Mouse (Mus musculus): Measurements from ENCODE around the gene Abcb1b. TPM values are rescaled to one million over a fixed set of nuclear protein-coding genes. Genes with fewer than 3 reads are reported as not detected.
"Not testable (repeated sequence)": the region's sequence is repeated elsewhere in the genome, so short reads cannot be mapped to it uniquely, and the experiment has no call there.

Abcb1b gene
- total RNA-seq, 2 experiments from 2014 or later, result 2.4 to 5.2 TPM

DNA sequence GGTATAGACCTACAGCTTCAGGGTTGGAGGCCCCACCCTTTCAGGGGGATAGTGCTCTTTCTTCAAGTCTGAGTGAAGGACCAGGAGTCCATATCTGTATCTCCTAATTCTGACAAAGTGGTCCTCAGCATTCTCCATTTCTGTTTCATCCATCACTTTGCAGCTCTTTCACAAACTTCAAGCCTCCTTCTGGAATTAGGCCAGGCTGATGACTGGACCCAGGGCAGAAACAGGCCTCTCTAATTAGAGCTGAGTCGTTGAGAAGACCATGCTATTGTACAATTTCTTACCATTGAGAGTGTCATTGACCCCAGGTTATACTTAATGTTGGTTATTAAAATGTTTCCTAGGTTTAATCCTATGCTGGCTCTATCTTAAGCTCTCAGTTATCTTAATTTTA, 63.9 kb downstream of the Abcb1b start:
- no peak for DNase-seq
- intact Hi-C loops (cut with DNase I), result no loop called here

DNA sequence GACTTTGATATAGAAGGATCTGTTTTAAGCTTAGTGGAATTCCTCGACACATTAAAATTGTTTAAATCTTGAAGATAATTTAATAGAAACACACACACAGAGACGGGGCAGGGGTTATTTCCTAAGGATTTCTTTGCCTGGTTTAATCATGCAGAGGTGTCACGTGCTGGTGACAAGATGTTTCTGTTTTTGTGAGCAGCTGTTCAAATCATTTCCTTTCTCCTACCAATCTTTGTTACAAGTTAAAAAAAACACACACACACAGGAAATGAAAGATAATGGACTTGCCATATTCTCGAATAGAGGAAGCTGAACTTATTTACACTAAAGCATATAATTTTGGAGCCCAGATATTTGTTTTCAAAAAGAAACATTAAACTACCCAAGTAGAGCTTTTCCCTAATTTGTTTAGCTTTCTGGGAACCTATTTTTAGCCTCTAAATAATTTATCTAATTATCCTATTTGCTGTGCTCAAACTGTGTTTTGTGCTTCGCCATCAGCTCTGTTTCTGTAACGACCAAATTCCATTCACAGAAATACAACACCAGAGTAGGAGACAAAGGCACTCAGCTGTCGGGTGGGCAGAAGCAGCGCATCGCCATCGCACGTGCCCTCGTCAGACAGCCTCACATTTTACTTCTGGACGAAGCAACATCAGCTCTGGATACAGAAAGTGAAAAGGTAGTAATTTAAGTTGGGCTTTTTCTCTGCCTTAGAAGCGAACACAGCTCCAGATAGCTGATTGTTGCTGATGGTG, 65.8 kb downstream of the Abcb1b start:
- intact Hi-C loops (cut with DNase I), result no loop called here
- no peak for DNase-seq

- not testable (repeated sequence) for DNase-seq
Observed at GRCm38 (mm10) chr5:8865630-8866029, 67.7 kb downstream of the Abcb1b start.

GRCm38 (mm10) chr5:8866366-8866765, 68.4 kb downstream of the Abcb1b start:
- DNase-seq, result no peak
- intact Hi-C loops (cut with DNase I), result no loop called here

More at GRCm38 (mm10) chr5:8865630-8866029, 67.7 kb downstream of the Abcb1b start:
- intact Hi-C loops (cut with DNase I), result not testable (repeated sequence)

GRCm38 (mm10) chr5:8868019-8868418, 70.1 kb downstream of the Abcb1b start:
- intact Hi-C loops (cut with DNase I), result no loop called here
- DNase-seq, result peak in 1 of 2 experiments; percentile 16

DNA sequence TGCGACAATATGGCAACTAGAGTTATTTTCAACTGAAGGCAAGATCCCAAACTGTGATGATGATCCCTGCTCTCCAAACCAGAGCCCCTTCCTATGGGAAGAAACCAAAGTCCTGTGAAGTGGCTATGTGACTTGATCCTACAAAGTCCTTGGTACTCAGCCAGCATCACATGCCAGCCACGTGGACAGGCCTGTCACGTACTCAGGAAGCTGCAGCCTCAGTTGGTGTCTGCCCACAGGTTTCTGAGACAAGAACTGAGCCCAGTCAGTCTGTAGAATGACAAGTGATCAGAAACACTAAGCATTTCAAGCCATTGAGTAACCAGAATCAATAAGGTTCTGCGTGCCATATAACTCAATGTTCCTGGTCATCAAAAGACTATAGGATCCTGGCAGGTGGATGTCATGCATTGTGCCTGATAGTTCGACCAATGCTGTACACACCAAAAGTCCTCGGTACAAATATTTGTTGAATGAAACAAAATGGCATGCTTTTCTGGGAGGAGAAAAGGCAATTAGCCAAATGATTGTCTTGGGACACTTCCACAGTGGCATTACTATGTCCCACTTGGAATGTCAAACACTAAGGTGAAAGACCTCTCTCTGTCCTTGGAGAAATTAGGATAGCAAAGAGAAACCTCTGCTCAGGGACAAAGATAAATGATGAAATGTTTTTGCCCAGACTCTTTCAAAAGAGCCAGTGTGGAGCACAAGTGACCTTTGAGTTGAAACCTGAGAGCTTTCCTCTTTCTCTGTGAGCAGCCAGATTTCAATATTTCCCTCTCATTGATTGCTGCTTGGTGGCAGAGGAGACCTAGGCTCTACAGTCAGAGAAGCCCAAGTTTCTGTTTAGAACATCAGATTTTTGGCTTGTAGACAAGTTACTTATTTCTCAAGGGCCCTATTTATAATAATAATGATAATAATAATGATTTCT, 75.3 kb downstream of the Abcb1b start:
- DNase-seq, result no peak
- intact Hi-C loops (cut with DNase I), result no loop called here

GRCm38 (mm10) chr5:8877086-8877485, 79.1 kb downstream of the Abcb1b start:
- no peak for DNase-seq
- intact Hi-C loops (cut with DNase I), result no loop called here

GRCm38 (mm10) chr5:8877800-8878199, 79.9 kb downstream of the Abcb1b start:
- DNase-seq, result no peak
- intact Hi-C loops (cut with DNase I), result no loop called here

GRCm38 (mm10) chr5:8885837-8886236, 87.9 kb downstream of the Abcb1b start:
- intact Hi-C loops (cut with DNase I), result no loop called here
- DNase-seq, result no peak

- DNase-seq, result peak; percentile 29 to 57
- intact Hi-C loops (cut with DNase I), result loop anchor here (1.0 kb wide), 2 partner anchors 22 to 26 kb away; no protein-coding TSS in a partner anchor
Observed at GRCm38 (mm10) chr5:8893300-8894103, 95.6 kb downstream of the Abcb1b start, which contains the start of gene Abcb4. Abcb4 (plus strand) TSS chr5:8893717.

DNA sequence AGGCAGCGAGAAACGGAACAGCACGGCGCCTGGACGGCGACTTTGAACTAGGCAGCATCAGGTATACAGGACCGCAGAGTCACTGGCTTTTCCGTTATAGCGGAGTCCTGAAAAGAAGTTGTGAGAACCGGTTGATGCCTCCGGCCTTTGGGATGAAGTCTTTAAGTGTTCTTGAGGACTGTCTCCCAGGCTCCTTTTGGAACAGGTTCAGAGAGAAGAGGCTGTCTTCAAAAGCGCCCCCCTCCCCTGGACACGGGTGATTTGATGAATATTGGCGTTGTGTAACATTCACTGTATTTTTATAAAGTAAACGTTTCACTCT, 96.1 kb downstream of the Abcb1b start:
- intact Hi-C loops (cut with DNase I), result loop anchor here (1.0 kb wide), 1 partner anchor 23 kb away; no protein-coding TSS in a partner anchor
- no peak for DNase-seq

DNA sequence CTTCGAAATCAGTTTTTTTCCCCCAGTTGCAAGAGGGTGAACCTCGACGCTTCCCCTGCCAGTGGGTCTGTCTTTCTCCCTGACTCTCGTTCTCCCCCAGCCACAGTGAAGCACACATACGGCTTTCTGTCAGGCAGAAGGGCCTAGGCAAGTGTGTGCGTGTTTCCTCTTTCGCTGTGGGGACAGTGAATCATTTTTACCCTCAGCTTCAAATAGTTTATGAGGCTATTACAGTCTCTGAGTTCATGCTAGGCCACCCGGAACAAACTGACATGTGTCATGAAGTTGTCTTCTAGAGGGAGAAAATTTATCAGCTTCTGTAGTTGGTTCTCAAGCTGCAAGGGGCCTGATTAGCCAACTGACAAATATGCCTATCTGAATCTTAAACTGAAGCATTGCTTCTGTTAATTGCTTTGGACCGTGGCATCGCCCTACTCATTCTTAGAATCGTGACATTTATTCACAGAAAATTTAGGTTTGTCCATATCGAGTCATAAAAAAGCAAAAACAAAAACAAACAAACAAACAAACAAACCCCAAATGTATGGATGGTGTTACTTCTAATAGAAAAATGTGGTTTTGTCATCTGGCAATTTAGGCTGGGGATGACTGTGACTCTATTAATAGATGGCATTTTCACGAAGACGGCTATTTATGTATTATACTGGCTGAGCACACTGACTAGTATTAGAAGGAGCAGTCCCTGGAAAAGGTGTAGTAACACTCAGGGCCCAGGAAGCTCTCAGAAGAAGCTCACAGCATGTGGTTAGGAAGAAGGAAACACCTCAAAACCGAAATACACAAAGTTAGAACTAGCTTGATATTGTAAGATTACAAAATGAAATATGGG, 96.9 kb downstream of the Abcb1b start:
- intact Hi-C loops (cut with DNase I), result loop anchor here (1.0 kb wide), 1 partner anchor 24 kb away; no protein-coding TSS in a partner anchor
- DNase-seq, result no peak

GRCm38 (mm10) chr5:8896198-8896597, 98.3 kb downstream of the Abcb1b start:
- DNase-seq, result no peak
- intact Hi-C loops (cut with DNase I), result no loop called here

- intact Hi-C loops (cut with DNase I), result no loop called here
- DNase-seq, result no peak
Observed at GRCm38 (mm10) chr5:8898246-8898645, 100.3 kb downstream of the Abcb1b start.

- intact Hi-C loops (cut with DNase I), result no loop called here
- DNase-seq, result no peak
Observed at GRCm38 (mm10) chr5:8901001-8901400, 103.1 kb downstream of the Abcb1b start.

- no peak for DNase-seq
- intact Hi-C loops (cut with DNase I), result no loop called here
Observed at GRCm38 (mm10) chr5:8902141-8902817, 104.3 kb downstream of the Abcb1b start.

DNA sequence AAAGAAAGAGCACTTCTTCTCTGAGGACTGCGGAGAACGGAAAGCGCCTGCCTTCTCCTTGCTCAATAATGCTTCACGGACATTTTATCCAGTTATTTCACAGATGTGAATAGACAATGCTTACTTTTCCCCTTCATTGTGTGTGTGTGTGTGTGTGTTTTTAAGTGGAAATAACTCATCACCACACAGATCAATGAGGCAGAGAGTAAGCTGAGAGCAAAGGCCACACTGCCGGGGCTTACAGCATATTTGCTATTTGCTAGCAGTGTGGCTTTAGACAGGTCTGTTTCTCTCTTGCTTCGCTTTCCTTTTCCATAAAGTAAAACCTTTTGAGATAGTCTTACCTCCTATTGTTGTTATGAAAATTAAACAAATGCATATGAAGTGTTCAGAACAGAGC, 106.6 kb downstream of the Abcb1b start:
- DNase-seq, result no peak
- intact Hi-C loops (cut with DNase I), result no loop called here

- intact Hi-C loops (cut with DNase I), result no loop called here
- no peak for DNase-seq
Observed at GRCm38 (mm10) chr5:8911567-8912198, 113.7 kb downstream of the Abcb1b start.
